Mouse (Mus musculus) adrenal gland, postnatal 14 days (tissue): Measurements from ENCODE around the gene Mip. TPM values are rescaled to one million over a fixed set of nuclear protein-coding genes. Genes with fewer than 3 reads are reported as not detected.
A peak's percentile ranks its signal among the peaks of the same experiment; 100 is the strongest.
"Not testable (repeated sequence)": the region's sequence is repeated elsewhere in the genome, so short reads cannot be mapped to it uniquely, and the experiment has no call there.

ENCODE experiments used
- DNase-seq: peaks from one replicate; pipeline ENCODE4 v3.0.0; 2021; ENCODE audit warnings: mixed read lengths
- total RNA-seq: library from RNA; stranded (reverse); gene quantifications from 2 replicates; pipeline ENCODE4 v1.2.3, GENCODE M21; 2021

The Mip gene
- total RNA-seq, 1 experiment from 2014 or later, result not detected

GRCm38 (mm10) chr10:128247020-128247732 lies 21.5 kb downstream of the Mip start:
- peak; percentile 60 for DNase-seq

GRCm38 (mm10) chr10:128250565-128250964 lies 24.9 kb downstream of the Mip start:
- no peak for DNase-seq

GRCm38 (mm10) chr10:128253677-128254255 lies 28.1 kb downstream of the Mip start, which contains the start of gene Apon:
Gene Apon, plus strand, starts transcription at chr10:128254096.
- peak; percentile 46 for DNase-seq

- no peak for DNase-seq
Measured at GRCm38 (mm10) chr10:128255925-128256324, 30.3 kb downstream of the Mip start.

DNA sequence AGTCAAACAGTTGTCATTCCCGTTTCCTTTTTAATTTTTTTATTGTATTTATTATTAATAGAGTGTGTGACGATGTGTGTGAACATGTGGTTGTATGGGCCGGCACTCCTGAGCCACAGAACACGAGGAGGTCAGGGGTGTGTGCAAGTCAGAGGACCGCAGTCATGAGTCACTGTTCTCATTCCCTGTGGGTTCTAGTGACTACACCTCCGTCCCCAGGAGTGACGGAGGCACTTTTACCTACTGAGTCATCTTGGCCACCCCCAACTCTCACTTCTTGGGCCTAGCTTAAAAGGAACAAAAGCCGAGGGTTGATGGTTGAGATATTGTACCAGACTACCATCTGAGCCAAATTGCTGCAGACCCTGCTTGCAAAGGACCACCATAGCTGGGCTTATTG lies 30.7 kb downstream of the Mip start:
- no peak for DNase-seq

GRCm38 (mm10) chr10:128258953-128259352 lies 33.3 kb downstream of the Mip start:
- no peak for DNase-seq

GRCm38 (mm10) chr10:128259946-128260345 lies 34.3 kb downstream of the Mip start:
- DNase-seq, result no peak

DNA sequence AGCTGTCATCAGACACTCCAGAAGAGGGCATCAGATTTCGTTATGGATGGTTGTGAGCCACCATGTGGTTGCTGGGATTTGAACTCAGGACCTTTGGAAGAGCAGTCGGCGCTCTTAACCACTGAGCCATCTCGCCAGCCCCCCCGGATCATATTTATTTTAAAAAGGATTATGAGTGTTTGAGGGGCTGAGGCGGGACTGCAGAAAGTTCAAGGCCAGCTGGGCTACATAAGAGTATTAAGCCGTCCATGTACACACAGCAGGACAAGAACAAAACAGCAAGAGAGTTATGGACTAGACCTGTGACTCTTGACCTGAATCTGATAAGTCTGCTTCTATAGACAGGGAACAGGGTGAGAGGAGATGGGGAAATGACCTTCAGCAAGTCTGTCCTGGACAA lies 34.7 kb downstream of the Mip start:
- not testable (repeated sequence) for DNase-seq

DNA sequence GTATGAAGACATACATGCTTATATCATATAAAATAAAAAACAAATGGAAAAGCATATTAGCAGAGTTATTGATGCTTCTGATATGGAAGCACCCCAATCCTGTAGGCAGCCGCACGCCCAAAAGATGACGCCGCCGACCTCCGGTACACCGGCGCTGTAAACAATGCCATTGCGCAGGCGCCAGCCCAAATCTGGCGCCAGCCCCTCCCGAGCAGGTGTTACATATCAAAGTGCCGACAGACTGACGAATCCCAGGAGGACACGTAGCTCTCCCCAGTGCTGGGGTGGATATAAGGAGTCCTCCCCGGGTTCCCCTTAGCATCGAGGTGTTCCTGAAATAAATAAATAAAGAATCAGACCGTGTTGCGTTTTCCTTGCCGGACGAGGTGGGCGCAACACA lies 36.7 kb downstream of the Mip start:
- DNase-seq, result no peak

DNA sequence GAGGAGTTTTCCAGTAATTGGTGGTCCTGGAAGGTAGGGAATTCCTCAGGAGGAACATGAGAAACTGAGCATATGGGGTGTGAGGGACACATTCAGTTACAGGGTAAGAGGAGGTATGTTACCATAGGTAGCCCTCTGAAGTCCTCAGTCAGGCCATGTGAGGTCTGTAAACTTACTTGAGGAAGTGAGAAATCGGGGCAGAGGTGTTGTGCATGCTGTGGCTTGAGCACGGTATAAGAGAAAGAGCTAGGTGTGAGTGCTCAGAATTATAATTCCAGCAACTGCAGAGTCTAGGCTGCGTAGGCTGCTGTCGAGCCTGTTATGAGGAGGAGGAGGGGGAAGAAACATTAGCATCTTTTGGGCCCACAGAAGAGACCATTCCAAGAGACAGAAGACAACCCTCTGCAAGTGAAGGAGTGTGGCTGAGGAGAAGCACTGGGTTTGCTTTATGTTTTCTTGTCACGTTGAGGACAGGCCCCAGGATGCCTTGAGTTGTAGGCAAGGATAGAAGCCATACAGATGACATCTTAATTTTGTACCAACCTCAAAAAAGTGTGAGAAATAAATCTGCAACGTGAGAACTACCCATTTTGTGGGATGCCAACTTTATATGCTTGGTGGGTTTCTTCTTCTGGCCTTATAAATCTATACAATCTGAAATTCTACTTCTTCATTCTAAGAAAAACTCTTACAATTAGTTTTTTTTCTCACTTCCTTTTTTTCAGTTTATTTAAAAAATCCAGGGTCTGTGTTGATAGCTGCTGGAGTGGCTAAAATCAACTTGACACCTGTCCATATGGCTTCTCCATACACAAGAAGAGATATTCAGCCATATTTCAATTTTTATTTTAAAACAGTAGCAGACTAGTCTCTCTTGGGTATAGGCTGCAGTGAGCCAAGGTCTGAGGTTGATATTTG lies 38.0 kb downstream of the Mip start:
- DNase-seq, result no peak

GRCm38 (mm10) chr10:128268371-128268770 lies 42.7 kb downstream of the Mip start, which contains the start of gene Apof:
Gene Apof, plus strand, starts transcription at chr10:128268671.
- peak; percentile 47 for DNase-seq

DNA sequence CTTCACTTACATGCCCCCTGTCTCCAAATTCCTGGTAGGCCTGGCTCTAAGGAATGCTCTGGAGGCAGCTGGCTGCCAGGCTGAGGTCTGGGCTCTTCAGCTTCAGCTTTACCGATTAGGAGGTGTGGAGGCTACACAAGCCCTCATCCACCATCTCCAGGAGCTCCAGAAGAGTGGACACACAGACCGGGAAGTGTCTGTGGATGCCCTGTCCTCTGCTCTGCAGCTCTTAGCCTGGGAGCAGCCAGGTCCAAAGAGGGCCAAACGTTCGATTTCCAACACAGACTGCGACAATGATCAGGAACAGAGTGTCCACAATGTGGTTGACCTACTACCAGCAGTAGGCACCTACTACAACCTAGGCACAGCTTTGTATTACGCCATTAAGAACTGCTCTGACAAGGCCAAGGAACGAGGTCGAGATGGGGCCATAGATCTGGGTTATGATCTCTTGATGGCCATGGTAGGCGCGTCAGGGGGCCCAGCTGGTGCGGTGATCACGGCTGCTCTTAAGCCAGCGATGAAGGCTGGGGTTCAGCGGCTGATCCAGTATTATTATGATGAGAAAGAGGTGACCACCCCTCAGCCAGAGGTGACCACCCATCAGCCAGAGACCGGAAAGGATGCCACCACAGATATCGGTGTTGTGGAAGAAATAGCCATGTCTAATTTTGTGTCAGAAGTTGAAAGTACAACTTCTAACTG lies 43.7 kb downstream of the Mip start:
- DNase-seq, result no peak

DNA sequence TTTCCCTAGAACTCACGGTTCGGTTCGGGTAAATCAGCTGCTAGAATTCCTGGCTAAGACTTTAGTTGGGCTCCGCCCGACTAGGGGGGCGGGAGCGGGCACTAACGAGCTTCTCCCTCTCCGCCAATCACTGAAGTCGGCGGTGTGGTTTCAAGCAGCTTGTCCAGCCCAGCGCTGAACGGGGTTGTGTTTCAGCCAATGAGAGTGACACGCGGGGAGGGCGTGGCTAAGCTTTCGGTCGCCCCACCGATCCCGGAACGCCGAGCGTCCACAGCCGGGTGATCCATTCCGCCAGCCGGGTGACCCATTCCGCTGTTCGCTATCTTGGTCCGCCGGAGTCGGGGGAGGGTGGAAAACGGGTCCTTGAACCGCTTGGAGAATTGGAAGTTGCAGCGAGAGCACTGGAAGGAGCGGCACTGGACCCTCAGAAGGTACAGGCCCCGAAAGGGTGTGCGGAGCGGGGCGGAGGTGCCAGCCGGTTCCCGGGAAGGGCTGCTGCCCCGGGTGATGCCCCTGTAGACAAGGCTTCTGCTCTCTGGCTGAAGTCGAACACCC lies 44.7 kb downstream of the Mip start, which contains the start of gene Stat2:
Stat2 (plus strand) TSS at position 273 of the 555 bp plus-strand sequence.
- peak; percentile 99 for DNase-seq

- no peak for DNase-seq
Measured at GRCm38 (mm10) chr10:128270866-128271265, 45.2 kb downstream of the Mip start.

GRCm38 (mm10) chr10:128271883-128272282 lies 46.2 kb downstream of the Mip start:
- no peak for DNase-seq

DNA sequence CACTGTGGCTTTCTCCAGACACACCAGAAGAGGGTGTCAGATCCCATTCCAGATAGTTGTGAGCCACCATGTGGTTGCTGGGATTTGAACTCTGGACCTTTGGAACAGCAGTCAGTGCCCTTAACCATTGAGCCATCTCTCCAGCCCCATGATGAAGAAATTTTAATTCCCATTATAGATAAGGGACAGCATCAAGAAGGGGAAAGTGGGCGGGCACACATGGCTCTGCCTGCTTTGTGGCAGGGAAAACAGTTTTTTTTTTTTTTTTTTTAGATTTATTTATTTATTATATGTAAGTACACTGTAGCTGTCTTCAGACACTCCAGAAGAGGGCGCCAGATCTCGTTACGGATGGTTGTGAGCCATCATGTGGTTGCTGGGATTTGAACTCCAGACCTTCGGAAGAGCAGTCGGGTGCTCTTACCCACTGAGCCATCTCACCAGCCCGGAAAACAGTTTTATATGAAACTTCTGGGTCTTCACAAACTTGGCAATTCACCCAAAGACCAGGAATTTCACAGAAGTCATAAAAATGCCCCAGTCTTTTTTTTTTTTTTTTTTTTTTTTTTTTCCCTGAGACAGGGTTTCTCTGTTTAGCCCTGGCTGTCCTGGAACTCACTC lies 47.3 kb downstream of the Mip start:
- not testable (repeated sequence) for DNase-seq

- DNase-seq, result not testable (repeated sequence)
Measured at GRCm38 (mm10) chr10:128275374-128275773, 49.7 kb downstream of the Mip start.

GRCm38 (mm10) chr10:128278158-128278557 lies 52.5 kb downstream of the Mip start:
- DNase-seq, result no peak

- no peak for DNase-seq
Measured at GRCm38 (mm10) chr10:128280943-128281342, 55.3 kb downstream of the Mip start.
